Mouse (Mus musculus) neural tube, embryonic 14.5 days (tissue): Measurements from ENCODE around the gene Cldn19. TPM values are rescaled to one million over a fixed set of nuclear protein-coding genes. Genes with fewer than 3 reads are reported as not detected.
A peak's percentile ranks its signal among the peaks of the same experiment; 100 is the strongest.

Experiments used
- ATAC-seq: fragments of 200-750 bp; cut with Nextera tagmentation; 2 replicates; pipeline ENCODE4 v1.8.0; 2017; ENCODE audit warnings: low read depth, mild to moderate bottlenecking, moderate TSS enrichment, moderate library complexity
- H3K27ac ChIP-seq: fragments of 300-500 bp; sonication (generic); 2 replicates; pipeline ENCODE4 v1.5.1; 2014; ENCODE audit warnings: low read depth, mild to moderate bottlenecking, control low read depth, low read length, moderate library complexity, mixed read lengths
- H3K27me3 ChIP-seq: fragments of 300-500 bp; sonication (generic); 2 replicates; pipeline ENCODE4 v1.6.1; 2014; ENCODE audit warnings: low read length; ENCODE audit not compliant: control insufficient read depth, insufficient read depth
- H3K36me3 ChIP-seq: fragments of 300-500 bp; sonication (generic); 2 replicates; pipeline ENCODE4 v1.6.1; 2014; ENCODE audit warnings: low read length, mixed read lengths; ENCODE audit not compliant: control insufficient read depth, insufficient read depth
- H3K4me1 ChIP-seq: fragments of 300-500 bp; sonication (generic); 2 replicates; pipeline ENCODE4 v1.6.1; 2014; ENCODE audit warnings: low read length; ENCODE audit not compliant: control insufficient read depth, insufficient read depth
- H3K4me2 ChIP-seq: fragments of 300-500 bp; sonication (generic); 2 replicates; pipeline ENCODE4 v1.6.1; 2014; ENCODE audit warnings: mild to moderate bottlenecking, low read depth, low read length, control low read depth
- H3K4me3 ChIP-seq: fragments of 300-500 bp; sonication (generic); 2 replicates; pipeline ENCODE4 v1.5.1; 2014; ENCODE audit warnings: low read depth, low read length, control low read depth, mixed read lengths
- H3K9ac ChIP-seq: fragments of 300-500 bp; sonication (generic); replicated peaks from 2 replicates; pipeline ENCODE4 v1.6.1; 2014; ENCODE audit warnings: low read depth, mild to moderate bottlenecking, control low read depth, low read length, mixed read lengths
- H3K9me3 ChIP-seq: fragments of 300-500 bp; sonication (generic); 2 replicates; pipeline ENCODE4 v1.6.1; 2016; ENCODE audit warnings: low read length; ENCODE audit not compliant: control insufficient read depth
- WGBS: fragments of 180-500 bp; shearing (Covaris S2); extraction: QIAGEN DNeasy Blood & Tissue Kit; methylation state at CpG from one replicate; pipeline ENCODE4 v1.1.7; 2014; 5-methylcytosine and 5-hydroxymethylcytosine counted together
- polyA plus RNA-seq: library from polyadenylated mRNA; unstranded; fragments of >200 nt; fragmentation: Nextera tagmentation; extraction: Ambion mirVana; gene quantifications from 2 replicates; pipeline ENCODE4 v1.2.1, GENCODE M21; 2014

Cldn19 gene
- polyA plus RNA-seq, 1 experiment from 2014 or later = 0.75 TPM

- WGBS = 53% methylated on average over 1 of the region's 1 CpGs
- Histone ChIP-seq H3K4me2 (peak overlapping the region; percentile 71), H3K4me3 (peak overlapping the region; percentile 76), H3K27me3 (no peaks in the 10 kb centered on the region), H3K36me3 (no peaks in the 10 kb centered on the region), H3K9ac (0 out of 2 replicates have a peak overlapping the region, but pooled peaks have one; percentile 4), H3K27ac (no peak overlapping the region), H3K9me3 (no peaks in the 10 kb centered on the region), H3K4me1 (peaks cover 19% of the 10 kb centered on the region)
- no peak for ATAC-seq
These were observed 36.7 kb downstream of the Cldn19 start for GRCm38 (mm10) chr4:119291921-119292320.

- peak; percentile 13; the same call in 1 of the 2 replicates for ATAC-seq
- Histone ChIP-seq H3K4me1 (peaks cover 19% of the 10 kb centered on the region), H3K36me3 (no peaks in the 10 kb centered on the region), H3K9me3 (no peaks in the 10 kb centered on the region), H3K9ac (peak overlapping the region; percentile 88), H3K4me3 (peak overlapping the region; percentile 76), H3K4me2 (peak overlapping the region; percentile 71), H3K27ac (peak overlapping the region; percentile 89), H3K27me3 (no peaks in the 10 kb centered on the region)
- WGBS = 1% methylated on average over 24 of the region's 24 CpGs
These were observed 37.8 kb downstream of the Cldn19 start for GRCm38 (mm10) chr4:119292771-119293573.

- Histone ChIP-seq H3K4me1 (peaks cover 19% of the 10 kb centered on the region), H3K9ac (peak overlapping the region; percentile 88), H3K27me3 (no peaks in the 10 kb centered on the region), H3K4me3 (peak overlapping the region; percentile 76), H3K9me3 (no peaks in the 10 kb centered on the region), H3K27ac (peak overlapping the region; percentile 89), H3K36me3 (no peaks in the 10 kb centered on the region), H3K4me2 (peak overlapping the region; percentile 71)
- ATAC-seq = peak; percentile 25
- whole genome bisulfite sequencing = under 1% methylated on average over 50 of the region's 80 CpGs
These were observed 38.5 kb downstream of the Cldn19 start for GRCm38 (mm10) chr4:119293574-119294258.

GRCm38 (mm10) chr4:119294415-119295133 is 39.4 kb downstream of the Cldn19 start, which contains the start of gene Ybx1:
Ybx1 (minus strand) TSS chr4:119294604.
- WGBS = under 1% methylated on average over 61 of the region's 61 CpGs
- Histone ChIP-seq H3K27me3 (no peaks in the 10 kb centered on the region), H3K9ac (peak within 1 kb of the TSS; percentile 88), H3K4me3 (peak within 1 kb of the TSS; percentile 76), H3K4me1 (peaks cover 19% of the 10 kb centered on the region), H3K27ac (peak within 1 kb of the TSS; percentile 93), H3K4me2 (peak within 1 kb of the TSS; percentile 71), H3K9me3 (no peaks in the 10 kb centered on the region), H3K36me3 (no peaks in the 10 kb centered on the region)
- peak; percentile 99 for ATAC-seq

GRCm38 (mm10) chr4:119295134-119295453 is 39.9 kb downstream of the Cldn19 start:
- H3K4me2 ChIP-seq = peak overlapping the region; percentile 69
- H3K4me3 ChIP-seq = peak overlapping the region; percentile 76
- 7% methylated on average over 6 of the region's 6 CpGs for WGBS
- peak overlapping the region; percentile 78 for H3K9ac ChIP-seq
- H3K4me1 ChIP-seq = peaks cover 19% of the 10 kb centered on the region
- no peaks in the 10 kb centered on the region for H3K9me3 ChIP-seq
- no peaks in the 10 kb centered on the region for H3K27me3 ChIP-seq
- peak overlapping the region; percentile 93 for H3K27ac ChIP-seq
- H3K36me3 ChIP-seq = no peaks in the 10 kb centered on the region
- no peak for ATAC-seq

GRCm38 (mm10) chr4:119297361-119297760 is 42.1 kb downstream of the Cldn19 start:
- Histone ChIP-seq H3K36me3 (no peaks in the 10 kb centered on the region), H3K9ac (no peak overlapping the region), H3K27me3 (no peaks in the 10 kb centered on the region), H3K9me3 (no peaks in the 10 kb centered on the region), H3K4me3 (no peak overlapping the region), H3K4me2 (no peak overlapping the region), H3K27ac (no peak overlapping the region), H3K4me1 (peaks cover 6% of the 10 kb centered on the region; the same call in 1 of the 2 replicates)
- no peak for ATAC-seq
- WGBS = 87% methylated on average over 2 of the region's 2 CpGs

GRCm38 (mm10) chr4:119300761-119301160 is 45.5 kb downstream of the Cldn19 start:
- Histone ChIP-seq H3K4me1 (no peaks in the 10 kb centered on the region; the same call in 1 of the 2 replicates), H3K4me3 (no peak overlapping the region), H3K9ac (no peak overlapping the region), H3K9me3 (no peaks in the 10 kb centered on the region), H3K27me3 (no peaks in the 10 kb centered on the region), H3K36me3 (no peaks in the 10 kb centered on the region), H3K27ac (no peak overlapping the region), H3K4me2 (no peak overlapping the region)
- no peak for ATAC-seq
- WGBS = 95% methylated on average over 3 of the region's 3 CpGs

GRCm38 (mm10) chr4:119301777-119302176 is 46.6 kb downstream of the Cldn19 start:
- H3K27me3 ChIP-seq = no peaks in the 10 kb centered on the region
- no peak overlapping the region for H3K4me2 ChIP-seq
- H3K27ac ChIP-seq = no peak overlapping the region
- 91% methylated on average over 3 of the region's 3 CpGs for WGBS
- H3K36me3 ChIP-seq = no peaks in the 10 kb centered on the region
- no peak for ATAC-seq
- H3K4me1 ChIP-seq = no peaks in the 10 kb centered on the region
- H3K9ac ChIP-seq = no peak overlapping the region
- no peak overlapping the region for H3K4me3 ChIP-seq
- no peaks in the 10 kb centered on the region for H3K9me3 ChIP-seq
